Mouse (Mus musculus): ENCODE measurements around the gene Slc27a5. TPM values are rescaled to one million over a fixed set of nuclear protein-coding genes. Genes with fewer than 3 reads are reported as not detected.

The Slc27a5 gene
- polyA plus RNA-seq (2015; fragmentation: Nextera tagmentation; extraction: Ambion mirVana) = 0.11 and 0.40 TPM in 2 replicates

DNA sequence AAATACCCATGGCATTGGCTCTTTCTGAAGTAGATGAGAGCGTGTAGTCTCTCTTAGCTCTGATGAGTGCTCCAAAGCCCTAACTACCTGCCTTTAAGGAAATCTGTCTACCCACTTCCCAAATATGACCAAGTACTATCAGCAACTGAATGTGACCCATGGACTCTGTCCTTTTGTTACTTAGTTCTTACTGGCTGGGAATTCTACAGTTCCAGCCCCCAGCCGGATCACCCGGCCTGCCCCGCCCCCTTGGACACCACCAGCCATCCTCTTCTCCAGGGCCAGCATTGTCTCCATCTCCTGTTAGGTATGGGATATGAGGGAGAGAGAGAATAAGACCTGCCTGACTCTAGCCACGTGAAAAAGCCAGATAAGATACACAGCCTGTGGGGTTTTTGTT is at the start of gene Slc27a5:
TSS of gene Slc27a5 (minus strand) at position 140 of the 400 bp plus-strand sequence.
- H3K4me2 ChIP-seq (replicated peaks; ENCODE audit: low read depth, low read length) = no peak within 1 kb of the TSS
- ATAC-seq (ENCODE audit: low FRiP score, low TSS enrichment) = no peak
- no peaks in the 10 kb centered on the region for H3K36me3 ChIP-seq (ENCODE audit: insufficient read depth, low read length)
- no peaks in the 10 kb centered on the region for H3K4me1 ChIP-seq (ENCODE audit: insufficient read depth, low read length)
- 69% methylated on average over 5 of the region's 5 CpGs for WGBS
- no peak within 1 kb of the TSS for H3K4me3 ChIP-seq (ENCODE audit: low read length)
- H3K27me3 ChIP-seq (ENCODE audit: insufficient read depth, low read length) = no peaks in the 10 kb centered on the region
- H3K27ac ChIP-seq (ENCODE audit: low read length) = no peak within 1 kb of the TSS
- no peaks in the 10 kb centered on the region for H3K9me3 ChIP-seq (ENCODE audit: low read length)
- no peak within 1 kb of the TSS for H3K9ac ChIP-seq (replicated peaks; ENCODE audit: low read length)

DNA sequence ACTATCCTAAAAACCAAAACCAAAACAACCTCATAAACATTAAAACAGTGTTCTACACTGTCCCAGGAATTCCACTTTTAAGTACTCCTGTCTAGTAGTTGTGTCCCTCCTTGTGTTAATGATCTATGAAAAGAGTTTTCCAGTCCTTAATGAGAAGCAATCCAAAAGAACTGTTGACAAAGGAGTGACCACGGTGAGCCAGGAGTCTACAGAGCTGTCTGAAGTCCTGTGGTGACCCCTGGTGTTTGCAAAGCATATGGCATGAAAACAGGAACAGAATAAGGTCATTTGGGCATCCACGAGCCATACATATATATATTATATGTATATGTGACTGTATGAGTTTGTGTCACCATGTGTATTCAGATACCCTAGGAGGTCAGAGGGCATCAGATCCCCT is 48.1 kb upstream of the Slc27a5 start:
- Histone ChIP-seq H3K27ac (ENCODE audit: low read length) (no peak overlapping the region), H3K36me3 (ENCODE audit: insufficient read depth, low read length) (no peaks in the 10 kb centered on the region), H3K4me2 (replicated peaks; ENCODE audit: low read depth, low read length) (no peak overlapping the region), H3K9ac (replicated peaks; ENCODE audit: low read length) (no peak overlapping the region), H3K4me1 (ENCODE audit: insufficient read depth, low read length) (peaks cover 11% of the 10 kb centered on the region; the same call in 1 of the 2 replicates), H3K27me3 (ENCODE audit: insufficient read depth, low read length) (peaks cover 29% of the 10 kb centered on the region), H3K4me3 (ENCODE audit: low read length) (no peak overlapping the region), H3K9me3 (ENCODE audit: low read length) (no peaks in the 10 kb centered on the region)
- peak; percentile 44 for ATAC-seq (ENCODE audit: low FRiP score, low TSS enrichment)
- 1% methylated on average over 2 of the region's 2 CpGs for WGBS

DNA sequence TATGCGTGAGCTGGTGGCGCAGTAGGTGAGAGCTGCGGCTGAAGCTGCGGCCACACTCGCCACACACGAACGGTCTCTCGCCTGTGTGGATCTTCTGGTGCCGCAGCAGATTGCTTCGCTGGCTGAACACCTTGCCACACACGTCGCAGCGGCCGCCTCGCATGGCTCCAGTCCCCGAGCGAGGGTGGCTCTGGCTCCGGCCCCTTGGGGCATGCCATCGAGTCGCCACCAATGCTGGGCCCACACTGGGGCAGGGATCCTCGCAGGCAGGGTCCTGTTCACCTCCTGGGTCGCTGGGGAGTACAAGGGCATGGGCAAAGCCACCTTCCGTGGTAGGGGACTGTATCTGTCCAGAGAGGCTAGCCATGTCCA is 46.2 kb upstream of the Slc27a5 start:
- H3K27me3 ChIP-seq (ENCODE audit: insufficient read depth, low read length) = peaks cover 29% of the 10 kb centered on the region
- WGBS = 3% methylated on average over 23 of the region's 23 CpGs
- peak overlapping the region; percentile 47 for H3K4me3 ChIP-seq (ENCODE audit: low read length)
- no peaks in the 10 kb centered on the region for H3K9me3 ChIP-seq (ENCODE audit: low read length)
- H3K4me1 ChIP-seq (ENCODE audit: insufficient read depth, low read length) = peaks cover 13% of the 10 kb centered on the region
- peak; percentile 22 for ATAC-seq (ENCODE audit: low FRiP score, low TSS enrichment)
- peak overlapping the region; percentile 58 for H3K9ac ChIP-seq (replicated peaks; ENCODE audit: low read length)
- H3K4me2 ChIP-seq (replicated peaks; ENCODE audit: low read depth, low read length) = peak overlapping the region; percentile 75
- H3K27ac ChIP-seq (ENCODE audit: low read length) = no peak overlapping the region
- no peaks in the 10 kb centered on the region for H3K36me3 ChIP-seq (ENCODE audit: insufficient read depth, low read length)

DNA sequence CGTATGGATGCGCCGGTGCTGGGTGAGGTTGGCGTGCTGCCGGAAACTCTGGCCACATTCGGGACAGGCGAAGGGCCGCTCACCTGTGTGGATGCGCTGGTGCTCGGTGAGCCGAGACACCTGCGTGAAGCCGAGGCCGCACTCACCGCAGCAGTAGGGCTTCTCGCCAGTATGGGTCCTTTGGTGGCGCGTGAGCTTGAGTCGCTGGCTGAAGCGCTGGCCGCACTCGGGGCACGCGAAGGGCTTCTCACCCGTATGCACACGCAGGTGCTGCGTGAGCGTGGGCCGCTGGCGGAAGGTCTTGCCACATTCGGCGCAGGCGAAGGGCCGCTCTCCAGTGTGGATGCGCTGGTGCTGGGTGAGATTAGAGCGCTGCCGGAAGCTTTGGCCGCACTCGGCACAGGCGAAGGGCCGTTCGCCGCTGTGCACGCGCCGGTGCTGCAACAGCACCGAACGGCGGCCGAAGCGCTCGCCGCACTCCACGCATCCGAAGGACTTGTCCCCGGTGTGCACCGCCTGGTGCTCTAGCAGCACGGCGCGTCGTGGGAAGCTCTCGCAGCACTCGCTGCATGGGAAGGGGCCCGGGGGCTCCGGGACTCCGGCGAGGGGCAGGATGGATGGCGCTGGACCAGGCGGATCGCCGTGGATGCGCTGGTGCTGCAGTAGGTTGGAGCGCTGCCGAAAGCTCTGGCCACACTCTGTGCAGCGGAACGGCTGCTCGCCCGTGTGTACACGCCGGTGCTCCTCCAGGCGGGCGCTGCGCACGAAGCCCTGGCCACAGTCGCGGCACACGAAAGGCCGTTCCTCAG is 45.7 kb upstream of the Slc27a5 start:
- 4% methylated on average over 87 of the region's 88 CpGs for WGBS
- peak; percentile 52 for ATAC-seq (ENCODE audit: low FRiP score, low TSS enrichment)
- Histone ChIP-seq H3K4me3 (ENCODE audit: low read length) (peak overlapping the region; percentile 47), H3K4me1 (ENCODE audit: insufficient read depth, low read length) (peaks cover 19% of the 10 kb centered on the region), H3K27ac (ENCODE audit: low read length) (no peak overlapping the region), H3K36me3 (ENCODE audit: insufficient read depth, low read length) (no peaks in the 10 kb centered on the region), H3K9me3 (ENCODE audit: low read length) (no peaks in the 10 kb centered on the region), H3K9ac (replicated peaks; ENCODE audit: low read length) (peak overlapping the region; percentile 58), H3K27me3 (ENCODE audit: insufficient read depth, low read length) (peaks cover 29% of the 10 kb centered on the region), H3K4me2 (replicated peaks; ENCODE audit: low read depth, low read length) (peak overlapping the region; percentile 75)

DNA sequence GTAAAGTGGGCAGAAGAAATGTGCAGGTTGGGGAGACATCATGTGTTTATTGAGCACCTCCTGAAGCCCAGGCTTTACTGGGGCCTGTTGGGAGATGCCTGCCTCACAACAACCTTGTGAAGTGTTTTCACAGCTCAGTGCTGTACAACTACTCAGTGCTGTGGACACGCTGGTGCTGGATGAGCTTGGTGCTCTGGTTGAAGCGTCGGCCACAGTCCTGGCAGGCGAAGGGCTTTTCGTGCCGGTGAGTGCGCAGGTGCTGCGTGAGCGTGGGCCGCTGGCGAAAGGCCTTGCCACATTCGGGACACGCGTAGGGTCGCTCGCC is 45.1 kb upstream of the Slc27a5 start:
- no peaks in the 10 kb centered on the region for H3K9me3 ChIP-seq (ENCODE audit: low read length)
- ATAC-seq (ENCODE audit: low FRiP score, low TSS enrichment) = no peak
- no peaks in the 10 kb centered on the region for H3K36me3 ChIP-seq (ENCODE audit: insufficient read depth, low read length)
- 44% methylated on average over 16 of the region's 16 CpGs for WGBS
- peaks cover 20% of the 10 kb centered on the region for H3K4me1 ChIP-seq (ENCODE audit: insufficient read depth, low read length)
- H3K9ac ChIP-seq (replicated peaks; ENCODE audit: low read length) = peak overlapping the region; percentile 58; the same call in 1 of the 2 replicates
- H3K4me3 ChIP-seq (ENCODE audit: low read length) = peak overlapping the region; percentile 47
- H3K27ac ChIP-seq (ENCODE audit: low read length) = no peak overlapping the region
- H3K27me3 ChIP-seq (ENCODE audit: insufficient read depth, low read length) = peaks cover 29% of the 10 kb centered on the region
- peak overlapping the region; percentile 75 for H3K4me2 ChIP-seq (replicated peaks; ENCODE audit: low read depth, low read length)

DNA sequence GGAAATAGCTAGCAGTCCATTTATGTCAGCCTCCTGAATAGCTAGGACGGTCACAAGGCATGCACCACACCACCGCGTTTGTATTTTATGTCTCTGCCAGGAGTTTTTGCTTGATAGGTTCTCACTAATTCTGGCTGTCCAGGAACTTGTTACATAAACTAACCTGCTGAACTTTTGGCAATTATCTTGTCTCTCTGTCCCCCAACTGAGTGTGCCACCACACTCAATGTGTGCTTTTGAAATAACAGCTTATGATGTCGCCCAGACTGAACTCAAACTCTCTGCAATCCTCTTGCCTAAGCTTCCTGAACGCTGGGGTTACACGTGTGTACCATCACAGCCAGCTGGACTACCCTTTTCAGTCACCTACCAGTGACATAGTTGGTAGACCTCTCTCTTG is 44.5 kb upstream of the Slc27a5 start:
- H3K27me3 ChIP-seq (ENCODE audit: insufficient read depth, low read length) = peaks cover 29% of the 10 kb centered on the region
- H3K9me3 ChIP-seq (ENCODE audit: low read length) = no peaks in the 10 kb centered on the region
- H3K4me3 ChIP-seq (ENCODE audit: low read length) = no peak overlapping the region
- H3K36me3 ChIP-seq (ENCODE audit: insufficient read depth, low read length) = no peaks in the 10 kb centered on the region
- WGBS = 75% methylated on average over 6 of the region's 6 CpGs
- no peak overlapping the region for H3K4me2 ChIP-seq (replicated peaks; ENCODE audit: low read depth, low read length)
- peaks cover 20% of the 10 kb centered on the region for H3K4me1 ChIP-seq (ENCODE audit: insufficient read depth, low read length)
- ATAC-seq (ENCODE audit: low FRiP score, low TSS enrichment) = no peak
- no peak overlapping the region for H3K27ac ChIP-seq (ENCODE audit: low read length)
- H3K9ac ChIP-seq (replicated peaks; ENCODE audit: low read length) = no peak overlapping the region

DNA sequence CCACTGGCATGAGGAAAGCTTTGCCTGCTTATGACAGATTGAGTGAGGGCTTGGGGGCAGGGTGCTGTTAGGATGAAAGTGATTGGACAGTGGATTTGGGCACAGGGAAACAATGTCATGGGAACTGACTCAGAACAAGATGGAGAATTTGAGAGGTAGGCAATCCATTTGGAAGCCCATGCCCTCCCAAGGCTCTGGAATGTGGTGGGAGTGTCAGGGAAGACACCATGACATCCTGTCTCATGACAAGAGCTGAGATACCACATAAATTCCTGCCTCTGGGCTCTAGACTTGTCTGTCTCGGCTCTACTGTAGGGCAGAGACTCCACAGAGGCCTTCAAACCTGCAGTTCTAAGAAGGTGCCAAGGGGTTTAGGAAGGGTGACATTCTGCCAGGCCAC is 43.3 kb upstream of the Slc27a5 start:
- peaks cover 29% of the 10 kb centered on the region for H3K27me3 ChIP-seq (ENCODE audit: insufficient read depth, low read length)
- no peak overlapping the region for H3K27ac ChIP-seq (ENCODE audit: low read length)
- WGBS = 33% methylated on average over 1 of the region's 1 CpGs
- H3K4me2 ChIP-seq (replicated peaks; ENCODE audit: low read depth, low read length) = no peak overlapping the region
- H3K36me3 ChIP-seq (ENCODE audit: insufficient read depth, low read length) = no peaks in the 10 kb centered on the region
- ATAC-seq (ENCODE audit: low FRiP score, low TSS enrichment) = no peak
- peaks cover 27% of the 10 kb centered on the region for H3K4me1 ChIP-seq (ENCODE audit: insufficient read depth, low read length)
- no peak overlapping the region for H3K9ac ChIP-seq (replicated peaks; ENCODE audit: low read length)
- no peaks in the 10 kb centered on the region for H3K9me3 ChIP-seq (ENCODE audit: low read length)
- H3K4me3 ChIP-seq (ENCODE audit: low read length) = no peak overlapping the region

DNA sequence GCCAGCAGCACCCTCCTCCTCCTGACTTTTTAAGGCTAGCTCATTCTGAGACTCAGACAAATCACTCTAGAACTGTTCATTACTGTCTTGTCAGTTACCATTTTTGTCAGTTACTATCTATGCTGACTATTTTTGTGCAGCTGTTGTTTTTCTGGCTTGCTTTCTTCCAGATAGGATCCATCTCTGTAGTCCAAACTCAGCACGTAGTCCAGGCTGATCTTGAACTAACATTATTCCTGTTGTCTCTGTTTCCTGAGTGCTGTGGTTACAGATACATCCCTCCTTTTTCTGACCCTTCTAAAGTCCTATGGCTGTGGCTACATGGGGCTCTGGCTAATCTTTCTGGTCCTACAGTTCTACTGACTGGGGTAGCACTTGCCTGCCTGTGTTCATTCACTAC is 41.2 kb upstream of the Slc27a5 start:
- Histone ChIP-seq H3K27ac (ENCODE audit: low read length) (peak overlapping the region; percentile 100), H3K4me3 (ENCODE audit: low read length) (peak overlapping the region; percentile 85), H3K9ac (replicated peaks; ENCODE audit: low read length) (peak overlapping the region; percentile 99), H3K9me3 (ENCODE audit: low read length) (no peaks in the 10 kb centered on the region), H3K4me1 (ENCODE audit: insufficient read depth, low read length) (peaks cover 36% of the 10 kb centered on the region), H3K27me3 (ENCODE audit: insufficient read depth, low read length) (peaks cover 18% of the 10 kb centered on the region), H3K4me2 (replicated peaks; ENCODE audit: low read depth, low read length) (peak overlapping the region; percentile 74), H3K36me3 (ENCODE audit: insufficient read depth, low read length) (peaks cover 13% of the 10 kb centered on the region)
- ATAC-seq (ENCODE audit: low FRiP score, low TSS enrichment) = no peak
- 77% methylated on average over 1 of the region's 1 CpGs for WGBS

DNA sequence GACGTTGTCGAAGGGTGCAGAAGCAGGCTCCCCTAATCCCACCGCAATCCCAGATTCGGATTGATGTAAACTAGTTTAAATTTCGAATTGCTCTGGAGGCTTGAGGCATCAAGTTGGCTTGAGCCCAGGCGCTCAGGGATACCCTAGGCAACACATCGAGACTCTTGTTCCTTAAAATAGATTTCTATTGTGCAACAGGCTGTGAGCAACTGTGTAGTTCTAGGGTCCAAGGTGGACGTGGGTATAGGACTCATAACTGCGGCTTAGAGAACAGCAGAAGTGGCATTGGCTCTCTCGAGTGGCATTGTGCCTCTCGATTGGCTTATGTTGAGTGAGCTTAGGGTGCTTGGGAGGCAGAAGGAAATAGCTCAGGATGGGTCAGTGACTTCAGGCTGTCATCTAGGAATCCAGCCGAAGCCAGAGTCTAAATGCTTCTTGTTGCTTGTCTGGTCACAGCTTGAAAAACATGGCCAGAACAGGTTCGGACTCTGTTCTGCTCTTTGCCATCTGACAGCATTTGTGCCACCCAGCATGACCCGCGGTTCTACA is 40.7 kb upstream of the Slc27a5 start:
- Histone ChIP-seq H3K36me3 (ENCODE audit: insufficient read depth, low read length) (peaks cover 13% of the 10 kb centered on the region), H3K27ac (ENCODE audit: low read length) (peak overlapping the region; percentile 100), H3K9me3 (ENCODE audit: low read length) (no peaks in the 10 kb centered on the region), H3K4me1 (ENCODE audit: insufficient read depth, low read length) (peaks cover 38% of the 10 kb centered on the region), H3K4me2 (replicated peaks; ENCODE audit: low read depth, low read length) (peak overlapping the region; percentile 74), H3K27me3 (ENCODE audit: insufficient read depth, low read length) (peaks cover 13% of the 10 kb centered on the region), H3K9ac (replicated peaks; ENCODE audit: low read length) (peak overlapping the region; percentile 99), H3K4me3 (ENCODE audit: low read length) (peak overlapping the region; percentile 85)
- ATAC-seq (ENCODE audit: low FRiP score, low TSS enrichment) = no peak
- 16% methylated on average over 15 of the region's 15 CpGs for WGBS

DNA sequence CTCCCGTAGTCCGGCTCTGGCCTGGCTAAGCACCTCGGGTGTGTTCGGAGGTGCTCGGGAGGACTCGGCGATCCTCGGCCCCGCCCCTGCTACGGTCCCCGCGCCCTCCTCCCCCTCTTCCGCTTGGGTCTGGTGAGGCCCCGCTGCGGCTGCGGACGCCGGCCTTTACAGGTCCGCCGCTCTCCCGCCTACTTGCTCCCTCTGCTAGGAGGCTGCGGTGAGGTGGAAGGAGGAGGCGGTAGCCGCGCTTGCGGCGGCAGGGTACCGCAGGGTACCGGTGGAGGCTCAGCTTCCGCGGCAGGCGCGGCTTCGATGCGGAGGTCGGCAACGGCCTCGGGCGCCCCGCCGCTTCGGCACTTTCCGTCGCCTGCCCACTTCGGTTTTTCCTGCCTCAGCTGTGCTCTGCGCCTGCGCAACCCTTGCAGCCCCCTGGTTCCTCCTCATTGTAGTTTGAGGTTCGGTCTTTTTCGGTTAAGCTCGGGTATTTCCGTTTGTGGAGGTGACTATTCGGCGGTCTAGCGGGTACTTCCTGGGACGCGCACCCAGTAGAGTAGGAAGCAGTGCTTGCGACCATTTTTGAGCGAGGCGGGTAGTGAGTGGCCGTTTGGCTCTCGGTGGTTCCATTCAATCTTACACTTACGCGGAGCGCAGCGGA is 40.0 kb upstream of the Slc27a5 start, which contains the start of gene Ube2m:
TSS of gene Ube2m (minus strand) at position 375 of the 655 bp plus-strand sequence.
- peak; percentile 92 for ATAC-seq (ENCODE audit: low FRiP score, low TSS enrichment)
- peaks cover 40% of the 10 kb centered on the region for H3K4me1 ChIP-seq (ENCODE audit: insufficient read depth, low read length)
- H3K36me3 ChIP-seq (ENCODE audit: insufficient read depth, low read length) = peaks cover 13% of the 10 kb centered on the region
- peak within 1 kb of the TSS; percentile 99 for H3K9ac ChIP-seq (replicated peaks; ENCODE audit: low read length)
- no peaks in the 10 kb centered on the region for H3K9me3 ChIP-seq (ENCODE audit: low read length)
- peak within 1 kb of the TSS; percentile 85 for H3K4me3 ChIP-seq (ENCODE audit: low read length)
- peak within 1 kb of the TSS; percentile 100 for H3K27ac ChIP-seq (ENCODE audit: low read length)
- WGBS = under 1% methylated on average over 59 of the region's 65 CpGs
- peaks cover 8% of the 10 kb centered on the region for H3K27me3 ChIP-seq (ENCODE audit: insufficient read depth, low read length)
- H3K4me2 ChIP-seq (replicated peaks; ENCODE audit: low read depth, low read length) = peak within 1 kb of the TSS; percentile 74
